Mouse (Mus musculus) kidney, postnatal 4 days (tissue): ENCODE measurements at regions not wholly inside any gene's neighbourhood (a gene's known extent, or its start where the extent isn't known, plus 50 kb on each side); places are given as distances from the start of the nearest gene placed in this dataset.
"Not testable (repeated sequence)": the region's sequence is repeated elsewhere in the genome, so short reads cannot be mapped to it uniquely, and the experiment has no call there.

Source experiments
- DNase-seq, 2 experiments: peaks; one replicate each; pipeline ENCODE4 v3.0.0; 2021; ENCODE audit warnings: mixed read lengths in 2 of 2

GRCm38 (mm10) chr5:42884251-42884650 lies 348.7 kb upstream of the Cpeb2 start:
- no peak for DNase-seq

- DNase-seq: no peak
These were observed 341.1 kb upstream of the Cpeb2 start for GRCm38 (mm10) chr5:42891890-42892289.

- no peak for DNase-seq
These were observed 326.8 kb upstream of the Cpeb2 start for GRCm38 (mm10) chr5:42906136-42906535.

GRCm38 (mm10) chr5:42919328-42919727 lies 313.6 kb upstream of the Cpeb2 start:
- no peak for DNase-seq

GRCm38 (mm10) chr5:42932106-42932505 lies 300.9 kb upstream of the Cpeb2 start:
- DNase-seq: no peak

GRCm38 (mm10) chr5:42959296-42959862 lies 273.6 kb upstream of the Cpeb2 start:
- DNase-seq: no peak

GRCm38 (mm10) chr5:42966952-42967351 lies 266.0 kb upstream of the Cpeb2 start:
- not testable (repeated sequence) for DNase-seq

- DNase-seq: no peak
These were observed 263.8 kb upstream of the Cpeb2 start for GRCm38 (mm10) chr5:42969209-42969608.

GRCm38 (mm10) chr5:42969621-42970020 lies 263.3 kb upstream of the Cpeb2 start:
- DNase-seq: no peak

GRCm38 (mm10) chr5:42977108-42977507 lies 255.9 kb upstream of the Cpeb2 start:
- no peak for DNase-seq

- DNase-seq: no peak
These were observed 251.9 kb upstream of the Cpeb2 start for GRCm38 (mm10) chr5:42980946-42981650.

GRCm38 (mm10) chr5:42986203-42986602 lies 246.8 kb upstream of the Cpeb2 start:
- peak; percentile 10 to 14 for DNase-seq

GRCm38 (mm10) chr5:42987710-42988466 lies 245.1 kb upstream of the Cpeb2 start:
- no peak for DNase-seq

GRCm38 (mm10) chr5:42989287-42989686 lies 243.7 kb upstream of the Cpeb2 start:
- DNase-seq: no peak

- DNase-seq: no peak
These were observed 208.9 kb upstream of the Cpeb2 start for GRCm38 (mm10) chr5:43024006-43024593.

GRCm38 (mm10) chr5:43031285-43031684 lies 201.7 kb upstream of the Cpeb2 start:
- no peak for DNase-seq

- DNase-seq: peak; percentile 10 to 27
These were observed 201.1 kb upstream of the Cpeb2 start for GRCm38 (mm10) chr5:43031916-43032315.

GRCm38 (mm10) chr5:43034421-43034820 lies 198.5 kb upstream of the Cpeb2 start:
- DNase-seq: no peak

GRCm38 (mm10) chr5:43037592-43037991 lies 195.4 kb upstream of the Cpeb2 start:
- DNase-seq: peak; percentile 43 to 57

GRCm38 (mm10) chr5:43039525-43039924 lies 193.4 kb upstream of the Cpeb2 start:
- no peak for DNase-seq

- no peak for DNase-seq
These were observed 190.4 kb upstream of the Cpeb2 start for GRCm38 (mm10) chr5:43042585-43042984.

- DNase-seq: no peak
These were observed 187.1 kb upstream of the Cpeb2 start for GRCm38 (mm10) chr5:43045860-43046259.

- no peak for DNase-seq
These were observed 185.7 kb upstream of the Cpeb2 start for GRCm38 (mm10) chr5:43047316-43047715.
